Mouse (Mus musculus): Measurements from ENCODE around the gene Elane.

- TF ChIP-seq CTCF (IDR thresholded peaks at IDR 0.05; ENCODE audit: low read depth) (no peak), EP300 (IDR thresholded peaks at IDR 0.05; ENCODE audit: low read depth) (no peak)
Measured at GRCm38 (mm10) chr10:79933861-79934260, 47.8 kb downstream of the Elane start.

Data from liver, postnatal 0 days (tissue).